Mouse (Mus musculus): ENCODE results near the gene Kctd8. TPM values are rescaled to one million over a fixed set of nuclear protein-coding genes. Genes with fewer than 3 reads are reported as not detected.

Gene Kctd8
- polyA plus RNA-seq, 1 experiment: not detected

GRCm38 (mm10) chr5:69222608-69223007 is 118.9 kb downstream of the Kctd8 start:
- Histone ChIP-seq H3ac (ENCODE audit: control insufficient read depth, insufficient read length, low read depth) (no peak overlapping the region), H3K36me3 (ENCODE audit: control insufficient read depth, insufficient read depth) (no peaks in the 10 kb centered on the region), H3K27me3 (ENCODE audit: control insufficient read depth, insufficient read depth, insufficient read length) (no peaks in the 10 kb centered on the region), H3K4me3 (ENCODE audit: insufficient read depth, poor library complexity, severe bottlenecking) (no peak overlapping the region), H3K79me2 (ENCODE audit: control insufficient read depth, insufficient read depth) (no peaks in the 10 kb centered on the region), H3K79me3 (ENCODE audit: low read depth) (no peaks in the 10 kb centered on the region)
- no peak for TF ChIP-seq CEBPB (IDR thresholded peaks at IDR 0.05; ENCODE audit: low read depth)
- no peak for TF ChIP-seq MYOG (IDR thresholded peaks at IDR 0.05; ENCODE audit: control insufficient read depth, extremely low read depth, insufficient read length)
- no peak for TF ChIP-seq MAX (IDR thresholded peaks at IDR 0.05)
- TF ChIP-seq CTCF (IDR thresholded peaks at IDR 0.05; ENCODE audit: control insufficient read depth, insufficient read depth, insufficient read length): no peak
- TF ChIP-seq USF1 (IDR thresholded peaks at IDR 0.05; ENCODE audit: low read depth): no peak
- TF ChIP-seq FOSL1 (IDR thresholded peaks at IDR 0.05; ENCODE audit: insufficient read depth, low read length, poor library complexity, severe bottlenecking): no peak
- no peak for TF ChIP-seq MYOD1 (IDR thresholded peaks at IDR 0.05; ENCODE audit: control insufficient read depth, insufficient read length, low read depth)

DNA sequence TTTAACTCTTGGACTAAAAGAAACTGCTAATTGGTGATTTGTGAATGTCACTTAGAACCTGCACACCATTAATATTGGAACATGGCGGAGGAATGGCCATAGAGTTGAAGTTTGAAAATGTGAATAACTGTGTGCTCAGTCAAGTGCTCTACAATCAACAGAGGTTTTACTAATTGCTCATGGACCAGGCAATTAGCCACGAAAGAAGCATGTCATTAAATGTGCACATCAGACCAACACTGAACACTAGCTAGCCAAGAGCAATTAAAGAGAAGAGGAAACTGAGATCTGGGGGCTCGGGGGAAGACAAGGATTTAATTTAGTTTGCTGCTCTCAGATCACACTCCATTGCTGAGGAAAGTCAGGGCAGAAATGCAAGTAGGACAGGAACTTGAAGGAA is 126.3 kb downstream of the Kctd8 start:
- TF ChIP-seq MYOD1 (IDR thresholded peaks at IDR 0.05; ENCODE audit: control insufficient read depth, insufficient read length, low read depth): no peak
- no peak for TF ChIP-seq MYOG (IDR thresholded peaks at IDR 0.05; ENCODE audit: control insufficient read depth, extremely low read depth, insufficient read length)
- TF ChIP-seq FOSL1 (IDR thresholded peaks at IDR 0.05; ENCODE audit: insufficient read depth, low read length, poor library complexity, severe bottlenecking): no peak
- no peak for TF ChIP-seq CTCF (IDR thresholded peaks at IDR 0.05; ENCODE audit: control insufficient read depth, insufficient read depth, insufficient read length)
- TF ChIP-seq MAX (IDR thresholded peaks at IDR 0.05): no peak
- no peak for TF ChIP-seq USF1 (IDR thresholded peaks at IDR 0.05; ENCODE audit: low read depth)
- no peak for TF ChIP-seq CEBPB (IDR thresholded peaks at IDR 0.05; ENCODE audit: low read depth)
- no peaks in the 10 kb centered on the region for H3K79me3 ChIP-seq (ENCODE audit: low read depth)
- H3K36me3 ChIP-seq (ENCODE audit: control insufficient read depth, insufficient read depth): no peaks in the 10 kb centered on the region
- no peak overlapping the region for H3K4me3 ChIP-seq (ENCODE audit: insufficient read depth, poor library complexity, severe bottlenecking)
- no peaks in the 10 kb centered on the region for H3K79me2 ChIP-seq (ENCODE audit: control insufficient read depth, insufficient read depth)
- H3K27me3 ChIP-seq (ENCODE audit: control insufficient read depth, insufficient read depth, insufficient read length): no peaks in the 10 kb centered on the region
- no peak overlapping the region for H3ac ChIP-seq (ENCODE audit: control insufficient read depth, insufficient read length, low read depth)

GRCm38 (mm10) chr5:69209401-69209800 is 132.1 kb downstream of the Kctd8 start:
- Histone ChIP-seq H3K36me3 (ENCODE audit: control insufficient read depth, insufficient read depth) (no peaks in the 10 kb centered on the region), H3K27me3 (ENCODE audit: control insufficient read depth, insufficient read depth, insufficient read length) (no peaks in the 10 kb centered on the region), H3K79me2 (ENCODE audit: control insufficient read depth, insufficient read depth) (no peaks in the 10 kb centered on the region), H3K4me3 (ENCODE audit: insufficient read depth, poor library complexity, severe bottlenecking) (no peak overlapping the region), H3ac (ENCODE audit: control insufficient read depth, insufficient read length, low read depth) (no peak overlapping the region), H3K79me3 (ENCODE audit: low read depth) (no peaks in the 10 kb centered on the region)
- TF ChIP-seq CEBPB (IDR thresholded peaks at IDR 0.05; ENCODE audit: low read depth) (no peak), CTCF (IDR thresholded peaks at IDR 0.05; ENCODE audit: control insufficient read depth, insufficient read depth, insufficient read length) (no peak), FOSL1 (IDR thresholded peaks at IDR 0.05; ENCODE audit: insufficient read depth, low read length, poor library complexity, severe bottlenecking) (no peak), MYOD1 (IDR thresholded peaks at IDR 0.05; ENCODE audit: control insufficient read depth, insufficient read length, low read depth) (no peak), USF1 (IDR thresholded peaks at IDR 0.05; ENCODE audit: low read depth) (no peak), MYOG (IDR thresholded peaks at IDR 0.05; ENCODE audit: control insufficient read depth, extremely low read depth, insufficient read length) (no peak), MAX (IDR thresholded peaks at IDR 0.05) (no peak)

DNA sequence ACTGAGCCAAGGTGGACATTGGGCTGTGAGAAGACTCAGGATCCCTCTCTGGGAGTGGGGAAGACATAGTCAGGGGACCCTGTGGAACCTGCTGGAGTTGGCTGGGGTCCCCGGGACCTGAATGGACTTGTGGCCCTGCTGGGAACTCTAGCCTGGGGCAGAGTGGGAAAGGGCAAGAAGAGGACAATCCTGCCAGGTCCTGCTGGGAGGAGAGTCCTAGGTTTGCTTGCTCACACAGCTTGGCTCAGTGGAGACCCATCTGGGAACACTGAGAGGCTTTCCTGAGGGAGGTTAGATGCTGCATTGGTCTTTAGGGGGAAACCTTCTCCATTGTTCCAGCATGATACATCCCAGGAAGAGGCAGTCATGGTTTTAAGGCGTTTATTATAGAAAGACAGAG is 133.8 kb downstream of the Kctd8 start:
- Histone ChIP-seq H3ac (ENCODE audit: control insufficient read depth, insufficient read length, low read depth) (no peak overlapping the region), H3K4me3 (ENCODE audit: insufficient read depth, poor library complexity, severe bottlenecking) (no peak overlapping the region), H3K36me3 (ENCODE audit: control insufficient read depth, insufficient read depth) (no peaks in the 10 kb centered on the region), H3K79me3 (ENCODE audit: low read depth) (no peaks in the 10 kb centered on the region), H3K79me2 (ENCODE audit: control insufficient read depth, insufficient read depth) (no peaks in the 10 kb centered on the region), H3K27me3 (ENCODE audit: control insufficient read depth, insufficient read depth, insufficient read length) (no peaks in the 10 kb centered on the region)
- TF ChIP-seq CTCF (IDR thresholded peaks at IDR 0.05; ENCODE audit: control insufficient read depth, insufficient read depth, insufficient read length) (no peak), MYOD1 (IDR thresholded peaks at IDR 0.05; ENCODE audit: control insufficient read depth, insufficient read length, low read depth) (no peak), MAX (IDR thresholded peaks at IDR 0.05) (no peak), CEBPB (IDR thresholded peaks at IDR 0.05; ENCODE audit: low read depth) (no peak), MYOG (IDR thresholded peaks at IDR 0.05; ENCODE audit: control insufficient read depth, extremely low read depth, insufficient read length) (no peak), FOSL1 (IDR thresholded peaks at IDR 0.05; ENCODE audit: insufficient read depth, low read length, poor library complexity, severe bottlenecking) (no peak), USF1 (IDR thresholded peaks at IDR 0.05; ENCODE audit: low read depth) (no peak)

DNA sequence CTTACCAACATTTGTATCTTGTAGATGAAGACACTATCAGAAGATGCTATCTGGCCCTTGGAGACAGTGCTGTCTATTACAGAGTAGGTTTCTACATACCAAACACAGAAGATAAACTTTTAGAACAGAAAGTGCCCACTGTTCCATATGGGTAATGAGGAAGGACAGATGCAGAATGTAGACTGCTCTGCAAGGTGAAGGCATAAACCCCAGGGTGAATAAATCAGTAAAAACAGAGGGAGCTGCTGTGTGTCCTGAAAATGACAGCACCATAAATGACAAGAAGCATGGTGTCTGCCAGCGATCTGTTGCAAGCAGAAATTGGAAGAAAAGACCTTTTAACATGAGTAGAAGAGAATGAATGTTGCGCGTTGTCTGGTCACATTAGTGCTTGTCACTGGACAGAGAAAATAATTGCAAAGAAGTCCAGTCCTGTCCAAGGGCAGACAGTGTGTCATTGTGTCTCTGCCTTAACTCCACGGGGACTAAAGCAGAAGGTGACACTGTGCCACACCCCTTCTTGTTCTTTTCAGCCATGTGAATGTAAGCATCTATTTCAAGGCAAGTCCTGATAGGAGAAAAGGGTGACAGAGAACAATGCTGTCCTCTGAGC is 181.5 kb downstream of the Kctd8 start:
- H3K79me2 ChIP-seq (ENCODE audit: control insufficient read depth, insufficient read depth): no peaks in the 10 kb centered on the region
- H3K27me3 ChIP-seq (ENCODE audit: control insufficient read depth, insufficient read depth, insufficient read length): no peaks in the 10 kb centered on the region
- H3K4me3 ChIP-seq (ENCODE audit: insufficient read depth, poor library complexity, severe bottlenecking): no peak overlapping the region
- TF ChIP-seq MAX (IDR thresholded peaks at IDR 0.05): no peak
- TF ChIP-seq USF1 (IDR thresholded peaks at IDR 0.05; ENCODE audit: low read depth): no peak
- no peak for TF ChIP-seq MYOG (IDR thresholded peaks at IDR 0.05; ENCODE audit: control insufficient read depth, extremely low read depth, insufficient read length)
- TF ChIP-seq CTCF (IDR thresholded peaks at IDR 0.05; ENCODE audit: control insufficient read depth, insufficient read depth, insufficient read length): no peak
- TF ChIP-seq MYOD1 (IDR thresholded peaks at IDR 0.05; ENCODE audit: control insufficient read depth, insufficient read length, low read depth): no peak
- TF ChIP-seq CEBPB (IDR thresholded peaks at IDR 0.05; ENCODE audit: low read depth): no peak
- TF ChIP-seq FOSL1 (IDR thresholded peaks at IDR 0.05; ENCODE audit: insufficient read depth, low read length, poor library complexity, severe bottlenecking): no peak
- H3ac ChIP-seq (ENCODE audit: control insufficient read depth, insufficient read length, low read depth): no peak overlapping the region
- no peaks in the 10 kb centered on the region for H3K36me3 ChIP-seq (ENCODE audit: control insufficient read depth, insufficient read depth)
- no peaks in the 10 kb centered on the region for H3K79me3 ChIP-seq (ENCODE audit: low read depth)
